Mouse (Mus musculus): ENCODE measurements around the gene Midn. TPM values are rescaled to one million over a fixed set of nuclear protein-coding genes. Genes with fewer than 3 reads are reported as not detected.

Midn gene
- polyA plus RNA-seq (2015; fragmentation: Nextera tagmentation; extraction: Ambion mirVana) = 35.1 and 37.9 TPM in 2 replicates

DNA sequence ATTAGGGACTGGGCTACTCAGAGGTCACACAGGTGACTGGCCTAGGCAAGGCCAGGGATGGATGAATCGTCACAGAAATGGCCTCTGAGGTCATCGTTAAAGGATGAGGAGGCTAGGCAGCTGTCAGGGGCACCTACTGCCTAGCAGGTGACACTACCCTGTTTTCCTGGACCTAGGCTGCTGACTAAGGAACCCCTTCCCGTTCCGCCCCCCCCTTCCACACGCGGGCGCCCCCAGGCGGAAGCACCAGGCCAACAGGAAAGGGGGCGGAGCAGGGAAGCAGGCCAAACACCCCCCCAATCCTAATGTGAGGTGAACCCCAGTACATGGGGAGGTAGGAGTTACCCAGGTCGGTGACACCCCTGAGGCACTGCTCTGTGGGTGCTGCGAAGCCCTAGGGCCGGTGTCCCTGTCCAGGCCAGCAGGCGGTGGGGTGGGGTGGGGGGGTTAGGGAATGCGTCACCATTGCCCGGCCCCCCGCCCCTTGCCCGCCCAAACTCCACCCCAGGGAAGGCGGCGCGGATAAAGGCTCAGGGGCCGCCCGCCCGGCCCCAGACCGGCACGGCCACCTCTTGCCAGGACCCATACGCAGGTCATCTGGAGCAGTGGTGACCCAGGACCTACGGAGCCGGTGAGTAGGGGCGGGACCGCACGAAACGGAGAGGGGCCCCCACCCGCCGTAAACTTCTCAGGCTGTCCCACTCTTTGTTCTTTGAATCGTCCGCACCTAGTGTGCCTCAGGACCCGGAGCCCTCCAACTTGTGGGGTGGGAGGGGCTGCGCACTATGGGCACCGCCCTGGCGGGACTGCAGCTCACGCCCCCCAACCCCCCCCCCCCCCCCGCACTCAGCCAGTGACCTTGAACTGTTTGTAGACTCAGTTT lies at the start of gene Midn:
Gene Midn (plus strand): TSS at position 554 of the 883 bp plus-strand sequence.
- ATAC-seq = peak; percentile 36
- Histone ChIP-seq H3K4me2 (peak within 1 kb of the TSS; percentile 71), H3K36me3 (ENCODE audit: poor library complexity, severe bottlenecking) (peaks cover 47% of the 10 kb centered on the region), H3K4me1 (peaks cover 55% of the 10 kb centered on the region), H3K9ac (peak within 1 kb of the TSS; percentile 96), H3K27me3 (no peaks in the 10 kb centered on the region), H3K4me3 (peak within 1 kb of the TSS; percentile 99), H3K27ac (peak within 1 kb of the TSS; percentile 100), H3K9me3 (replicated peaks) (no peaks in the 10 kb centered on the region)
- WGBS = 1% methylated on average over 35 of the region's 42 CpGs

- WGBS = 88% methylated on average over 5 of the region's 5 CpGs
- no peaks in the 10 kb centered on the region for H3K36me3 ChIP-seq (ENCODE audit: poor library complexity, severe bottlenecking)
- peaks cover 31% of the 10 kb centered on the region for H3K4me1 ChIP-seq
- ATAC-seq = no peak
- H3K9me3 ChIP-seq (replicated peaks) = no peaks in the 10 kb centered on the region
- H3K9ac ChIP-seq = peak overlapping the region; percentile 9; the same call in 1 of the 2 replicates
- no peak overlapping the region for H3K4me3 ChIP-seq
- H3K4me2 ChIP-seq = no peak overlapping the region
- H3K27ac ChIP-seq = no peak overlapping the region
- H3K27me3 ChIP-seq = no peaks in the 10 kb centered on the region
Measured at GRCm38 (mm10) chr10:80098630-80099029, 49.4 kb upstream of the Midn start.

DNA sequence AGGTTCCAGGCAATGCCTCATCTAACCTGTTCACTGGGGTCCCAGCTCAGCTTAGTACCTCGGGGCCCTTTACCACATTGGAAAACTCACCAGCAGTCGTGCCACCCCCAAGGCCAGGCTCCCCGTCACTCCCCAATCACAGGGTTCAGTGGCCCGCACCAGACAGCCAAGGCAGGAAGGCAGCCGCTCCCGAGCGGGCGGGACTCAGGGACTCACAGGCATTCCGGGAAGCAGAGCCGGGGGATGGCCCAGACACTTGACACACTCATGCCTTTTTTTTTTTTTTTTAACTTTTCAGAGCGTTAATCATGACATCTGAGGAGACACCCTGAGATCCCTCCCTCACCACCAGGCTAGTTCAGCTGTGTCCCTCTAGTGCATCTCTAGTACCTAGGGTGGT lies 47.1 kb upstream of the Midn start:
- Histone ChIP-seq H3K9ac (no peak overlapping the region), H3K4me2 (peak overlapping the region; percentile 96)

DNA sequence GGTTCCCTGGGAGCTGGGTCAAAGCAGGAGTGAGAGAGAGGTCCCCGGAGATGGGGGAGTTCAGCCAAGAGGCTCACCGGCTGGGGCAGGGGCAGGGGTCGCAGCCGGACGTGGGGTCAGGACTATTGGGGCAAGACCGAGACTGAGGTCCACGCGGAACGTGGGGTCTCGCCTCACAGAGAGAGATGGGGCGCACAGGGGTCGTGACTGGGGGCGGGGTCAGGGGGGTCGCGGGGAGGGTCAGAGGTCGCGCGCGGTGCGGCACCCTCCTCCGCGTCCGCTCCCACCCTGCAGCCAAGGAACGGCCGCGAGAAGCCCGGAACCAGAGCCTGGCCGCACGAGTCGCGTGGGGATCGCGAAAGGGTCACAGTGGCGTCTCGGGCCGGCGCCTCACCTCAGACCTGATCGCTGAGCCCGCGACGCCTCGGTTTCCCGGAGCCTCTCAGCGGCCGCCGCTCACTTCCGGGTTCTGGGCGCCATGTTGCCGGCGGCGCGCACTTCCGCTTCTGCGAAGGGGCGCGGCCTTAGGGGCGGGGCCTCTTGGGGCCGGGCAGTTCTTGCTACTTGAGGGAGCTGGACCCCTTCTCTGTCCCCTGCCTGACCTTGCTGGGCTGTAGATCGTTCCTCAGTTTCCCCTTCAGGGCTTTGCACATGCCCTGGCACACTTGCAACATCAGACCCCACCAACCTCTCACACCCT lies 45.7 kb upstream of the Midn start:
- ATAC-seq = peak; percentile 94
- Histone ChIP-seq H3K9me3 (replicated peaks) (no peaks in the 10 kb centered on the region), H3K36me3 (ENCODE audit: poor library complexity, severe bottlenecking) (no peaks in the 10 kb centered on the region), H3K9ac (peak overlapping the region; percentile 87), H3K4me1 (peaks cover 28% of the 10 kb centered on the region), H3K27ac (peak overlapping the region; percentile 33; the same call in 1 of the 2 replicates), H3K4me3 (peak overlapping the region; percentile 93), H3K4me2 (peak overlapping the region; percentile 96), H3K27me3 (0 out of 2 replicates have a peak, but pooled peaks cover 5% of the 10 kb centered on the region)
- under 1% methylated on average over 58 of the region's 59 CpGs for WGBS

More for the DNA sequence above, 47.1 kb upstream of the Midn start:
- peaks cover 31% of the 10 kb centered on the region for H3K4me1 ChIP-seq
- H3K36me3 ChIP-seq (ENCODE audit: poor library complexity, severe bottlenecking) = no peaks in the 10 kb centered on the region
- ATAC-seq = no peak
- no peak overlapping the region for H3K27ac ChIP-seq
- 75% methylated on average over 11 of the region's 11 CpGs for WGBS
- no peaks in the 10 kb centered on the region for H3K9me3 ChIP-seq (replicated peaks)
- 0 out of 2 replicates have a peak, but pooled peaks cover 2% of the 10 kb centered on the region for H3K27me3 ChIP-seq
- peak overlapping the region; percentile 93; the same call in 1 of the 2 replicates for H3K4me3 ChIP-seq

GRCm38 (mm10) chr10:80103032-80103431 lies 45.0 kb upstream of the Midn start:
- 81% methylated on average over 2 of the region's 2 CpGs for WGBS
- Histone ChIP-seq H3K9me3 (replicated peaks) (no peaks in the 10 kb centered on the region), H3K4me3 (peak overlapping the region; percentile 93; the same call in 1 of the 2 replicates), H3K36me3 (ENCODE audit: poor library complexity, severe bottlenecking) (no peaks in the 10 kb centered on the region), H3K27me3 (0 out of 2 replicates have a peak, but pooled peaks cover 5% of the 10 kb centered on the region), H3K9ac (peak overlapping the region; percentile 87), H3K27ac (0 out of 2 replicates have a peak overlapping the region, but pooled peaks have one; percentile 33), H3K4me2 (peak overlapping the region; percentile 96), H3K4me1 (peaks cover 24% of the 10 kb centered on the region)
- peak; percentile 12; the same call in 1 of the 2 replicates for ATAC-seq

DNA sequence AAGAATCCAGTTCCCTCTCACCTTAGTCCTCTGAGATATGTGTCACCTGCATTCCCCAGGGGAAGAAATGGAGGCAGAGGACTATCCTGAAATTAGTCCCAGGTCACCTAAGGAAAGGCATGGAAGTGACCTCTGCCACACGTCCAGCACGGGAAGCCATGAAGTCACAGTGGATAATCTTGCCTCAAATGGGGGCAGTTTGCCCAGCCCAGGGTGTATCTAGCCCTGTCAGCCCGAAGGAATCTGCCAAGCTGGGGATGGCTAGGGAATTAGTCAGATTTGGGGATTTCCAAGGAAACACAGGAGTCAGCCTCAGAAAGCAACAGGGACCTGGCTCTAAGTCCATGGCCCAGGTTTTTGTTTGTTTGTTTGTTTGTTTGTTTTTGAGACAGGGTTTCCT lies 43.9 kb upstream of the Midn start:
- WGBS = 74% methylated on average over 3 of the region's 3 CpGs
- Histone ChIP-seq H3K4me1 (peaks cover 24% of the 10 kb centered on the region), H3K27ac (no peak overlapping the region), H3K36me3 (ENCODE audit: poor library complexity, severe bottlenecking) (no peaks in the 10 kb centered on the region), H3K4me3 (no peak overlapping the region), H3K27me3 (0 out of 2 replicates have a peak, but pooled peaks cover 5% of the 10 kb centered on the region), H3K9ac (no peak overlapping the region), H3K9me3 (replicated peaks) (no peaks in the 10 kb centered on the region), H3K4me2 (no peak overlapping the region)
- no peak for ATAC-seq

- Histone ChIP-seq H3K27me3 (0 out of 2 replicates have a peak, but pooled peaks cover 6% of the 10 kb centered on the region), H3K27ac (no peak within 1 kb of the TSS), H3K36me3 (ENCODE audit: poor library complexity, severe bottlenecking) (no peaks in the 10 kb centered on the region), H3K4me1 (peaks cover 20% of the 10 kb centered on the region), H3K4me3 (no peak within 1 kb of the TSS), H3K9me3 (replicated peaks) (no peaks in the 10 kb centered on the region), H3K9ac (no peak within 1 kb of the TSS; the same call in 1 of the 2 replicates), H3K4me2 (no peak within 1 kb of the TSS)
- WGBS = 75% methylated on average over 5 of the region's 5 CpGs
- ATAC-seq = no peak
Measured at GRCm38 (mm10) chr10:80105460-80105859, 42.6 kb upstream of the Midn start, which contains the start of gene Sbno2. Sbno2 (minus strand) TSS chr10:80105571.

DNA sequence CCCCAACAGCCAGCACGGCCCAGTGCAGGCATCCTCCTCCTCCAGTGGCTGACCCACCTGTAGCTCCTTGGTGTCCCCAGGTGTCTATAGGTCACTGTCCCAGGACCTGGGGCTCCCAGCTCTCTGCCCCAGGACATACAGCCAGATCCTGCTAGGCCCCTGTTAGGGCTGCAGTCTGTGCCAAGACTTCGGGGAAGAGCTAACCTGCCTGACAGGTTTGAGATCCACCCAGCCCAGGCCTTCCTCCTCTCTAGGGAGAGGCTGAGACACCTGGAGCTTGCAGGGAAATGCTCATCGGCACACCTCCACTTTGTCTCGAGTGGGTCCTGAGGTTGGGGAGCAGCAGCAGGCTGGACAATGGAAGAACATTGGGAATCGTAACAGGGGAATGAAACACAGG lies 42.1 kb upstream of the Midn start:
- Histone ChIP-seq H3K4me1 (peaks cover 16% of the 10 kb centered on the region), H3K27ac (no peak overlapping the region), H3K9me3 (replicated peaks) (no peaks in the 10 kb centered on the region), H3K36me3 (ENCODE audit: poor library complexity, severe bottlenecking) (no peaks in the 10 kb centered on the region), H3K4me2 (no peak overlapping the region), H3K9ac (no peak overlapping the region), H3K4me3 (no peak overlapping the region), H3K27me3 (0 out of 2 replicates have a peak, but pooled peaks cover 7% of the 10 kb centered on the region)
- 83% methylated on average over 5 of the region's 5 CpGs for WGBS
- ATAC-seq = no peak

GRCm38 (mm10) chr10:80107678-80108077 lies 40.4 kb upstream of the Midn start:
- Histone ChIP-seq H3K27me3 (0 out of 2 replicates have a peak, but pooled peaks cover 7% of the 10 kb centered on the region), H3K4me1 (peaks cover 3% of the 10 kb centered on the region; the same call in 1 of the 2 replicates), H3K4me3 (no peak overlapping the region), H3K9me3 (replicated peaks) (no peaks in the 10 kb centered on the region), H3K36me3 (ENCODE audit: poor library complexity, severe bottlenecking) (no peaks in the 10 kb centered on the region), H3K9ac (no peak overlapping the region), H3K27ac (no peak overlapping the region), H3K4me2 (no peak overlapping the region)
- no peak for ATAC-seq
- WGBS = 67% methylated on average over 6 of the region's 6 CpGs

DNA sequence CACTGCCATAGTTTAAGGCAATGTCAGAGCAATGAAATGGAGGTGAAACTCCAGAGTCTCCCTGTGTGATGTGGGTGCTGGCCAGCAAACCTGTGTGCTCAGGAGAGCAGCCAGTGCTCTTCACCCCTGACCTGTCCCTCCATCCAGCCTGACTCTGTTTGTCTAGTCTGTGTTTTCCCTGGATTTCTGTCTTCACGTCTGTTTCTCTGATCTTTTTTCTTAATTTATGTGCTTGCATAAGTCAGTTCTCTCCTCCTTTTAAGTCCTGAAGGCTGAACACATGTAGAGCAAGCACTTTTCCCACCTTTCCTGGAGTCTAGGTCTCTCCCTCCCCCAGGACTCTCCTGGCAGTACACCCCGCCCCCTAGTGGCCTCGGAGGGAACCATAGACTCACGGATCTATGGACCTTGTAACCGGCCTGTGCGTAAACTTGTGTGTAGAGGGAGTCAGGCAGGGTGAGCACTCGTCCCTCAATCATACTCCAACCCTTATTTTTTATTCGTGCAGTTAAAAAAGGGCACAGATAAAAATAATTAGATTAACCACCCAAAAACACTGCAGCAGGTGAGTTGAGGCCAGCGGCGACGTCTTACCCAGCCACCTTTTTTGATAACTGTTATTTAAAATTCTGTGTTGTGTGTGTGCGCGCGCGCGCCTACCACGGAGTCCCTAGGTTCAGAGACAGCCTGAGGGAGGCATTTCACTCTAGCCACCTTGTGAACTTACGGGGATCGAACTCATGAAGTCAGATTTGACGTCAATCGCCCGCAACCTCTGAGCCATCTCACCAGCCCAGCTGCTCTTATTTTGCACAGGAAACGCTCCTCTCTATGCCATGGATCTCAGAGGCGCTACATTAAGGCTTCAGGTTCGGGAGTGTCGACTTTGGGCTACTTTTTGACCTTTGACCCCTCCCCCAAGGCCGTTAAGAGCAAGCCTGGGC lies 33.5 kb upstream of the Midn start:
- WGBS = 3% methylated on average over 27 of the region's 27 CpGs
- Histone ChIP-seq H3K36me3 (ENCODE audit: poor library complexity, severe bottlenecking) (peaks cover 21% of the 10 kb centered on the region), H3K4me2 (peak overlapping the region; percentile 57), H3K27ac (peak overlapping the region; percentile 67), H3K4me1 (peaks cover 37% of the 10 kb centered on the region), H3K27me3 (0 out of 2 replicates have a peak, but pooled peaks cover 2% of the 10 kb centered on the region), H3K9me3 (replicated peaks) (no peaks in the 10 kb centered on the region), H3K4me3 (peak overlapping the region; percentile 77), H3K9ac (no peak overlapping the region; the same call in 1 of the 2 replicates)
- ATAC-seq = peak; percentile 40

Measured in forebrain, embryonic 13.5 days (tissue).